In genomic region chr17:27636132-27637020, GRCm38 (mm10) we compare ENCODE assay signal across 8 mouse cellular contexts. TPM values are rescaled to one million over a fixed set of nuclear protein-coding genes. Genes with fewer than 3 reads are reported as not detected.
DNase-seq lines count a peak whose midpoint lies in the region; ATAC-seq and TF ChIP-seq lines count a peak whose summit lies in the region.

Gene Rps10, minus strand, starts transcription at chr17:27636669.

- H3K27ac ChIP-seq in hindbrain, embryonic 16.5 days (ENCODE audit: low read depth, low read length), result peak within 1 kb of the TSS; percentile 65
- H3K27ac ChIP-seq in liver, embryonic 14.5 days, result peak within 1 kb of the TSS; percentile 15; the same call in 1 of the 2 replicates
- H3K27ac ChIP-seq in stomach, postnatal 0 days (replicated peaks), result peak within 1 kb of the TSS; percentile 30; the same call in 1 of the 2 replicates

- H3K36me3 ChIP-seq in hindbrain, embryonic 16.5 days (ENCODE audit: control insufficient read depth, insufficient read depth, low read length), result peaks cover 14% of the 10 kb centered on the region; the same call in 1 of the 2 replicates
- peaks cover 25% of the 10 kb centered on the region for H3K36me3 ChIP-seq in liver, embryonic 14.5 days (replicated peaks; ENCODE audit: control insufficient read depth, insufficient read depth, low read depth)
- peaks cover 10% of the 10 kb centered on the region for H3K36me3 ChIP-seq in stomach, postnatal 0 days (ENCODE audit: control insufficient read depth, insufficient read depth, low read length)

- WGBS in hindbrain, embryonic 16.5 days, result 33% methylated on average over 18 of the region's 18 CpGs
- WGBS in liver, embryonic 14.5 days (ENCODE audit: insufficient replicate concordance), result 44% methylated on average over 18 of the region's 18 CpGs
- 52% methylated on average over 18 of the region's 18 CpGs for WGBS in stomach, postnatal 0 days

- no peak for DNase-seq in layer of hippocampus, adult 18-20 months (ENCODE audit: low spot score in 2 of 2)
- no peak for DNase-seq in layer of hippocampus, adult 9-11 months
- no peak for DNase-seq in adrenal gland, postnatal 4 days (ENCODE audit: low spot score in 2 of 2)
- DNase-seq in gastrocnemius, adult 8-10 months (ENCODE audit: low spot score in 2 of 2), result no peak
- no peak for DNase-seq in liver, embryonic 14.5 days (ENCODE audit: low read depth in 3 of 3, low spot score in 3 of 3)
- DNase-seq in stomach, postnatal 0 days (ENCODE audit: low spot score), result no peak
- no peak for DNase-seq in yolk sac, embryonic 10.5 days (ENCODE audit: low spot score)

- peak within 1 kb of the TSS; percentile 53 for H3K4me2 ChIP-seq in hindbrain, embryonic 16.5 days (ENCODE audit: low read length)
- peak within 1 kb of the TSS; percentile 66 for H3K4me2 ChIP-seq in liver, embryonic 14.5 days (ENCODE audit: low read depth)
- peak within 1 kb of the TSS; percentile 45; the same call in 1 of the 2 replicates for H3K4me2 ChIP-seq in stomach, postnatal 0 days (replicated peaks; ENCODE audit: low read depth)

- no peaks in the 10 kb centered on the region for H3K27me3 ChIP-seq in hindbrain, embryonic 16.5 days (replicated peaks; ENCODE audit: control insufficient read depth, insufficient read depth, low read length)
- H3K27me3 ChIP-seq in liver, embryonic 14.5 days (ENCODE audit: control insufficient read depth, insufficient read depth, low read length), result no peaks in the 10 kb centered on the region
- H3K27me3 ChIP-seq in stomach, postnatal 0 days (ENCODE audit: control insufficient read depth, insufficient read depth, low read length), result no peaks in the 10 kb centered on the region

- H3K4me1 ChIP-seq in hindbrain, embryonic 16.5 days (ENCODE audit: control insufficient read depth, insufficient read depth, low read depth, low read length), result peaks cover 20% of the 10 kb centered on the region
- peaks cover 6 to 19% of the 10 kb centered on the region in 2 experiments for H3K4me1 ChIP-seq in liver, embryonic 14.5 days (replicated peaks; ENCODE audit: control insufficient read depth in 2 of 2, insufficient read depth in 2 of 2, low read length in 1 of 2)
- 0 out of 2 replicates have a peak, but pooled peaks cover 3% of the 10 kb centered on the region for H3K4me1 ChIP-seq in stomach, postnatal 0 days (replicated peaks; ENCODE audit: control insufficient read depth, insufficient read depth)

- H3K9ac ChIP-seq in hindbrain, embryonic 16.5 days (ENCODE audit: low read depth, low read length), result peak within 1 kb of the TSS; percentile 60; the same call in 1 of the 2 replicates
- peak within 1 kb of the TSS; percentile 4; the same call in 1 of the 2 replicates for H3K9ac ChIP-seq in liver, embryonic 14.5 days (replicated peaks)
- no peak within 1 kb of the TSS for H3K9ac ChIP-seq in stomach, postnatal 0 days (ENCODE audit: low read length)

- ATAC-seq in hindbrain, embryonic 16.5 days, result no peak
- ATAC-seq in liver, embryonic 14.5 days (ENCODE audit: insufficient read depth), result no peak
- no peak for ATAC-seq in stomach, postnatal 0 days (ENCODE audit: low FRiP score, low TSS enrichment)

- H3K4me3 ChIP-seq in hindbrain, embryonic 16.5 days (ENCODE audit: low read length), result peak within 1 kb of the TSS; percentile 73
- H3K4me3 ChIP-seq in liver, embryonic 14.5 days (ENCODE audit: insufficient read depth in 1 of 2, low read depth in 2 of 2, low read length in 2 of 2), result peak within 1 kb of the TSS; percentile 65 to 81
- peak within 1 kb of the TSS; percentile 93 for H3K4me3 ChIP-seq in stomach, postnatal 0 days (ENCODE audit: low read depth, low read length)

- TF ChIP-seq CTCF in liver, embryonic 14.5 days (IDR thresholded peaks at IDR 0.05; ENCODE audit: low read depth), result no peak
- TF ChIP-seq CTCF in stomach, postnatal 0 days (IDR thresholded peaks at IDR 0.05; ENCODE audit: low read depth), result no peak

- TF ChIP-seq EP300 in liver, embryonic 14.5 days (IDR thresholded peaks at IDR 0.05; ENCODE audit: low read depth), result no peak
- TF ChIP-seq EP300 in stomach, postnatal 0 days (optimal IDR thresholded peaks at IDR 0.05), result no peak

- no peaks in the 10 kb centered on the region for H3K9me3 ChIP-seq in hindbrain, embryonic 16.5 days (ENCODE audit: control insufficient read depth, low read length)
- no peaks in the 10 kb centered on the region for H3K9me3 ChIP-seq in liver, embryonic 14.5 days (ENCODE audit: control insufficient read depth, low read length)
- no peaks in the 10 kb centered on the region for H3K9me3 ChIP-seq in stomach, postnatal 0 days (ENCODE audit: control insufficient read depth, low read length)

RNA-seq across cellular contexts. Expression of gene Rps10, which starts in this region (rescaled TPM):
- 100 to 1,000 TPM; 526 to 527 TPM for total RNA-seq in layer of hippocampus, adult 18-20 months (2021)
- total RNA-seq in adrenal gland, postnatal 4 days (2021), result 1,000 to 10,000 TPM; 1,377 to 1,386 TPM
- total RNA-seq in gastrocnemius, adult 8-10 months (2022), result 100 to 1,000 TPM; 332 to 455 (median 370) TPM
- polyA plus RNA-seq in hindbrain, embryonic 16.5 days (2015; fragmentation: Nextera tagmentation; extraction: Ambion mirVana), result 404 and 408 TPM in 2 replicates
- 1,128 and 1,708 TPM in 2 replicates for polyA plus RNA-seq in liver, embryonic 14.5 days (2012; rRNA removed)
- polyA plus RNA-seq in liver, embryonic 14.5 days (2014; fragmentation: Nextera tagmentation; extraction: Ambion mirVana), result 697 and 712 TPM in 2 replicates
- 828 and 879 TPM in 2 replicates for polyA plus RNA-seq in stomach, postnatal 0 days (2015; fragmentation: Nextera tagmentation; extraction: Ambion mirVana)

Comparison
In these comparisons a context has a peak if more than half of its experiments do, and no peak if none do; other contexts are left out.
1. H3K27ac ChIP-seq: peak in every context shown above with its lines; median percentile 65 in hindbrain, embryonic 16.5 days; 30 in stomach, postnatal 0 days; 15 in liver, embryonic 14.5 days.